Mouse (Mus musculus): Measurements from ENCODE around the gene Picalm.

DNA sequence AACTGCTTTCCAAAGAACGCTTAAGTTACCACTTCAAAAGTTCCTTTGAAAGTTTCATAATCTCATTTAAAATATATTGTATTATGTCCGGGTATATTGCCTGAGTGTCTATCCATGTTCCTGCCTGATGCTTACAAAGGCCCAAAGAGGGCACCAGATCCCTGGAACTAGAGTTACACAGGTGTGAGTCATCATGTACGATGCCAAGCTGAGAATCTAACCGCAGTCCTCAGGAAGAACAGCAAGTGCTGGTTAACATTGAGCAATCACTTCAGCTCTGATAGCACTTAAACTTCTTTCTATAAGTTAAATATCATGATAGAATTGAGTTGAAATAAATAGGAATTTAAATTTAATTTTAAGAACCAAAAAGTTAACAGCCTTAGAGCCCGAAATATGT is 70.2 kb downstream of the Picalm start:
- TF ChIP-seq CTCF (IDR thresholded peaks at IDR 0.05; ENCODE audit: control insufficient read depth, insufficient read depth, low read length) (no peak), POLR2A (IDR thresholded peaks at IDR 0.05; ENCODE audit: borderline replicate concordance, control insufficient read depth, low read depth, low read length) (no peak)

Measured in bone marrow, adult 2 months (tissue).